Mouse (Mus musculus) intestine, embryonic 15.5 days (tissue): ENCODE measurements at regions not wholly inside any gene's neighbourhood (a gene's known extent, or its start where the extent isn't known, plus 50 kb on each side); places are given as distances from the start of the nearest gene placed in this dataset.

Source experiments
- ATAC-seq: fragments of 200-750 bp; cut with Nextera tagmentation; 2 replicates; pipeline ENCODE4 v1.8.0; 2017; ENCODE audit warnings: moderate TSS enrichment, moderate library complexity
- H3K27ac ChIP-seq: fragments of 300-500 bp; sonication (generic); 2 replicates; pipeline ENCODE4 v1.5.1; 2015; ENCODE audit warnings: mild to moderate bottlenecking, inconsistent platforms
- H3K27me3 ChIP-seq: fragments of 300-500 bp; sonication (generic); replicated peaks from 2 replicates; pipeline ENCODE4 v1.6.1; 2015; ENCODE audit warnings: inconsistent platforms
- H3K36me3 ChIP-seq: fragments of 300-500 bp; sonication (generic); 2 replicates; pipeline ENCODE4 v1.6.1; 2015; ENCODE audit warnings: inconsistent platforms
- H3K4me1 ChIP-seq: fragments of 300-500 bp; sonication (generic); replicated peaks from 2 replicates; pipeline ENCODE4 v1.6.1; 2015; ENCODE audit warnings: inconsistent platforms
- H3K4me2 ChIP-seq: fragments of 300-500 bp; sonication (generic); replicated peaks from 2 replicates; pipeline ENCODE4 v1.6.1; 2015; ENCODE audit warnings: mild to moderate bottlenecking, inconsistent platforms
- H3K4me3 ChIP-seq: fragments of 300-500 bp; sonication (generic); replicated peaks from 2 replicates; pipeline ENCODE4 v1.5.1; 2015; ENCODE audit warnings: inconsistent platforms
- H3K9ac ChIP-seq: fragments of 300-500 bp; sonication (generic); 2 replicates; pipeline ENCODE4 v1.6.1; 2015; ENCODE audit warnings: inconsistent platforms
- H3K9me3 ChIP-seq: fragments of 300-500 bp; sonication (generic); 2 replicates; pipeline ENCODE4 v1.6.1; 2016; ENCODE audit warnings: inconsistent platforms
- WGBS: fragments of 180-500 bp; shearing (Covaris S2); methylation state at CpG from one replicate; pipeline ENCODE4 v1.1.7; 2015; 5-methylcytosine and 5-hydroxymethylcytosine counted together

DNA sequence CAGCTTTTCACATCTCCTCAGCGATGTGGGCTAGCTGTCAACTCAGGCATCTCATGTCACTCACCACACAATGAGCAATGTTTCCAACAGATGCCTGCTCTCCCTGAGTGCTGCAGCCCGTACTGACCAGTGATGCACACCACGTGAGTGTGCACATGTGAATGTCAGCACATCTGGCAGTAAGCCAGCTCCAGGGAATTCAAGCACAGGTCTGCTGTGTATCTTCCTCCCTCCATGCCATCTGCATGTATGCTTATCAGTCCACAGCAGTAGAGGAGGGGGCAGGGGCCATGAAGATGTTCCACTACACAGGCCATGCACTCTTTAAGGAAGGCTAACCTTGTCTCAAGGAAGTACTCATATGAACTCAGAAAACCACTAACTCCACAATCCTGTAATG, 183.2 kb downstream of the Clic5 start:
- no peaks in the 10 kb centered on the region for H3K9me3 ChIP-seq
- H3K9ac ChIP-seq, result no peak overlapping the region
- H3K27me3 ChIP-seq, result no peaks in the 10 kb centered on the region
- 57% methylated on average over 3 of the region's 3 CpGs for WGBS
- ATAC-seq, result no peak
- H3K27ac ChIP-seq, result no peak overlapping the region
- H3K4me3 ChIP-seq, result no peak overlapping the region
- no peaks in the 10 kb centered on the region for H3K4me1 ChIP-seq
- H3K36me3 ChIP-seq, result no peaks in the 10 kb centered on the region
- H3K4me2 ChIP-seq, result no peak overlapping the region

DNA sequence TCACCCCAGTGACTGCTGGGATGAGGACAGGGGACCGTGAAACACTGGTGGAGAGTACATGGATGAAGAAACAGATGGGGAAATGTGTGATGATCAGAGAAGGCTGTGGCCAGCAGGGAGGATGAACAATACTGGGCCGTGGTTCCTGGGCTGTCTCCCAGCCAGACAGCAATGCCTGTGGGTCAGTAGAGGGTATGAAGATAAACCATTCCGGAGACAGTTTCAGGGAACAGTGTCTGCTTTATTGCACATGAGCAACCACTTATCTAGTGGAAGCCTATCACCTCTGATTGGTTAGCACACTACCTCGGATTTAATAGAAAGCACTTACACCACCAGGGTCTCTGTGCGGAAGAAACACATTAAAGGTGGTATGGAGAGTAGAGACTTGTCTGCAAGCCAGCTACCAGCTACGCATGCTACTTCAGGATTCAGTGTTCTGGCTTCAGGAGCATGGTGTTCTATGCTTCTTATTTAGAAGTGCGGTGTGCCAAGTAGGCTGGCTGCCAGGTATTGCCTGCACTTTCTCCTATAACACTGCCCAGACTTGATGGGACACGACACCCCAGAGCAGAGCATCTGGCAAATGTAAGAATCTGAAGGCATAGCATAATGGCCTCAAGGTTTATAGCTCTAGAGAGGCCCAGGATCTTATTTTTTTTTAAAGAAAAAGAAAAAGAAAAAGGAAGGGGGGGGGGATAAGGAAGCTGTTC, 185.5 kb downstream of the Clic5 start:
- H3K27me3 ChIP-seq, result no peaks in the 10 kb centered on the region
- no peak overlapping the region for H3K4me3 ChIP-seq
- 61% methylated on average over 8 of the region's 8 CpGs for WGBS
- no peak overlapping the region for H3K9ac ChIP-seq
- no peaks in the 10 kb centered on the region for H3K9me3 ChIP-seq
- H3K4me2 ChIP-seq, result no peak overlapping the region
- H3K27ac ChIP-seq, result no peak overlapping the region
- H3K36me3 ChIP-seq, result no peaks in the 10 kb centered on the region
- ATAC-seq, result no peak
- H3K4me1 ChIP-seq, result no peaks in the 10 kb centered on the region

DNA sequence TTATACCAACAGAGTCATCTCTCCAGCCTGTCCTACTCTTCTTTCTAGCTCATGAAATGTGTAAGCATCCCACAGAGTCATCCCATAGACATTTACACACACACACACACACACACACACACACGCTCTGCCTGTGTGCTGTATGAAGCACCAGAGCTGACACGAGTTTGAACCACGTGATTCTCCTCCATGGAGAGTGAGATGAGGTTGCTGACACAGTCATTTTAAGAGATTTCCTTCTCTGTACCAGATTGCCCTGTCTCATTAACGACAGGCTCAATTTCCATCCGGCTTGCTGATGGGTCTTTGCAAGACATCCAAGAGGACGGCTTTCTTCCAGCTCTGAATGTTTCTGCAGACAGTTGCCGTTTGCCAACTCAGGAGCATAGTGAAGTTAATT, 190.0 kb downstream of the Clic5 start:
- no peak overlapping the region for H3K4me3 ChIP-seq
- H3K27ac ChIP-seq, result no peak overlapping the region
- no peak overlapping the region for H3K9ac ChIP-seq
- no peaks in the 10 kb centered on the region for H3K27me3 ChIP-seq
- no peak overlapping the region for H3K4me2 ChIP-seq
- ATAC-seq, result no peak
- no peaks in the 10 kb centered on the region for H3K4me1 ChIP-seq
- H3K36me3 ChIP-seq, result no peaks in the 10 kb centered on the region
- H3K9me3 ChIP-seq, result no peaks in the 10 kb centered on the region
- WGBS, result 66% methylated on average over 7 of the region's 7 CpGs

DNA sequence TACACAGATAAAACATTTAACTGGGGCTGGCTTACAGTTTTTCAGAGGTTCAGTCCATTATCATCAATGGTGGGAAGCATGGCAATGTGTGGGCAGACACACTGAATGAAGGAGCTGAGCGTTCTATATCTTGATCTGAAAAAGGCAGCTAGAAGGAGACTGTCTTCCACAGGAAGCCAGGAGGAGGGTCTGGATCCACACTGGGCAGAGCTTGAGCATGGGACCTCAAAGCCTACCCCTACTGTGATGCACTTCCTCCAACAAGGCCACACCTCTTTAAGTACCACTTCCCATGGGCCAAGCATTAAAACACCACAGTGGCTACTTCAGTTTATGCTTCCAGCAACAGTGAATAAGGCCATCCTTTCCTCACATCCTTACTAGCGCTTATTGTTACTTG, 200.5 kb downstream of the Clic5 start:
- Histone ChIP-seq H3K27ac (no peak overlapping the region), H3K9me3 (no peaks in the 10 kb centered on the region), H3K4me1 (no peaks in the 10 kb centered on the region), H3K4me2 (no peak overlapping the region), H3K4me3 (no peak overlapping the region), H3K36me3 (no peaks in the 10 kb centered on the region), H3K27me3 (no peaks in the 10 kb centered on the region), H3K9ac (no peak overlapping the region)
- 97% methylated on average over 2 of the region's 2 CpGs for WGBS
- ATAC-seq, result no peak

DNA sequence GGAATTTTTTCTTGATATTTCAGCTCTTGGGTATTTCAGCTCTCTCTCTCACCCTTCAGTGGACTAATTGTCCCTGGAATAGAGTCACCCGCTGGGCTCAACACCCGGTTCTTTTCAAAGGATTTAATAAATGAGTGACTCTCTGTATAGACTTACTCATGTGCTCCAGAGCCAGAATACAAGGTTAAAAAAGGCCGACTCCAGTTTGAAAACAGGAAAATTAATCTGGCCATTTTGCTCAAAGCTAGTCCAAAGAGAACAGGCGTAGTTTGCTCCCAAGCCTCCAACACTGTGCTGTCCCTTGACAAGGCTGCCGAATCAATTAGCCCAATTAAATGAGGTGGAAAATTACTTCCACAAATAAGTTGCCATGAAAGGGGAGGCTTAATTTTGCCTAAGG, 209.4 kb downstream of the Clic5 start:
- H3K27me3 ChIP-seq, result no peaks in the 10 kb centered on the region
- no peak for ATAC-seq
- no peaks in the 10 kb centered on the region for H3K36me3 ChIP-seq
- no peaks in the 10 kb centered on the region for H3K9me3 ChIP-seq
- H3K4me3 ChIP-seq, result no peak overlapping the region
- H3K4me2 ChIP-seq, result no peak overlapping the region
- no peak overlapping the region for H3K9ac ChIP-seq
- H3K4me1 ChIP-seq, result no peaks in the 10 kb centered on the region
- WGBS, result 84% methylated on average over 5 of the region's 5 CpGs
- H3K27ac ChIP-seq, result no peak overlapping the region

DNA sequence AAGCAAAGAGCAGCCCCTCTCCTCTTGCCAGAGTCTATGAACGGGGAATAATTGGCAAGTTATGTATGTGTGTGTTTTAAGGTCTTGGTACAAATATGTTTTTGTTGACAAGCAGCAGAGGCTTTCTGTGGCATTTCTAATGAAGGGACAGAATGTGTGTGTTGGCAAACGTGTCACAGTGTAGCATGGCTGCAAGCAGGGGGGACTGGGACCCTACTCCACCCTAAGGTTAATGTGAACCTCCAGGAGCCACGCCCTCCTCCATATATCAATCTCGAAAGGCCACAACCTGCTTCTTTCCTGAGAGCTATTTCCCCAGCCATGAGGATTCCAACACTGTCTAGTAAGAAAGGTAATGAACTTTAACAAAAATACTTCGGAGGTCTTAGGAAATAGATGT, 209.8 kb downstream of the Clic5 start:
- H3K4me3 ChIP-seq, result no peak overlapping the region
- no peaks in the 10 kb centered on the region for H3K4me1 ChIP-seq
- no peaks in the 10 kb centered on the region for H3K27me3 ChIP-seq
- no peak overlapping the region for H3K4me2 ChIP-seq
- no peak overlapping the region for H3K9ac ChIP-seq
- no peaks in the 10 kb centered on the region for H3K9me3 ChIP-seq
- H3K27ac ChIP-seq, result no peak overlapping the region
- no peak for ATAC-seq
- no peaks in the 10 kb centered on the region for H3K36me3 ChIP-seq
- 68% methylated on average over 5 of the region's 5 CpGs for WGBS

DNA sequence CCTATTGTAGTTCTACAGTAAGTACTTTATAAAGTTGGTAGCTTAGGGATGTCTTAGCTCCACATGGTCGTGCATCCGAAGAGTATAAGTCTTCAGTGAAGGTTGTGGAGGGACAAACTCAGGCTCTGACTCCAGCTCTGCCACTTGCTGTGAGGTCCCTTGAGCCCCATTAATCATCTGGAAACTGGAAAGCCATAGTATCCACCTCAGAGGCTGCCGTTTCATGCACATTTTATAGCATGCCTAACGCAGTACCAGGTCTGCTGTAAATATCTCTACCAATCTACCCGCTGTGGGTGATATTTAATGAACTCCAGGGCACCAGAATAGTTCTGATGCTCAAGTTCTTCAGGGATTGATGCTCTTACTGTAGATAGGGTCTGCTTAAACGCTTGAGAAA, 216.5 kb downstream of the Clic5 start:
- Histone ChIP-seq H3K9me3 (no peaks in the 10 kb centered on the region), H3K9ac (no peak overlapping the region), H3K27me3 (no peaks in the 10 kb centered on the region), H3K4me3 (no peak overlapping the region), H3K4me1 (no peaks in the 10 kb centered on the region), H3K4me2 (no peak overlapping the region), H3K36me3 (no peaks in the 10 kb centered on the region), H3K27ac (no peak overlapping the region)
- no peak for ATAC-seq
- 77% methylated on average over 6 of the region's 6 CpGs for WGBS

DNA sequence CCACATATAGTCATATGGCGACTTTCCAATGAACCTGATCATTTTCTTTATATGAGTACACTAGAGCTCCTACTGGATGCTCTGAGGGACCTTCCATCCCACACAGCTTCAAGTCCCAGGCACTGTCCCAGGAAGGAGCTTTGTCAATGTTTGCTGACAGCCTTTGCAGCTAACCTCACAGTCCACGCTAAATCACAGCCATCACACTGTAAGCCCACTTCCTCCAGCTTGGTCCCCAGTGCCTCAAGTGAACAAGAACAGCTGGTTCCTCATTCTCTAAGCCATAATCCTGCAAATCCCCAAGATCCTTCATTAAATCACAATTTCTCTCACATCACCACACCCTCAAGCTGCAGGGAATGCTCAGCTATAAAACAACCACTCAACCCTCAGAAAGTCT, 222.6 kb downstream of the Clic5 start:
- 78% methylated on average over 2 of the region's 2 CpGs for WGBS
- no peak overlapping the region for H3K27ac ChIP-seq
- H3K36me3 ChIP-seq, result no peaks in the 10 kb centered on the region
- no peak for ATAC-seq
- H3K4me3 ChIP-seq, result no peak overlapping the region
- no peak overlapping the region for H3K4me2 ChIP-seq
- H3K27me3 ChIP-seq, result no peaks in the 10 kb centered on the region
- no peaks in the 10 kb centered on the region for H3K4me1 ChIP-seq
- H3K9me3 ChIP-seq, result 0 out of 2 replicates have a peak, but pooled peaks cover 2% of the 10 kb centered on the region
- H3K9ac ChIP-seq, result no peak overlapping the region

DNA sequence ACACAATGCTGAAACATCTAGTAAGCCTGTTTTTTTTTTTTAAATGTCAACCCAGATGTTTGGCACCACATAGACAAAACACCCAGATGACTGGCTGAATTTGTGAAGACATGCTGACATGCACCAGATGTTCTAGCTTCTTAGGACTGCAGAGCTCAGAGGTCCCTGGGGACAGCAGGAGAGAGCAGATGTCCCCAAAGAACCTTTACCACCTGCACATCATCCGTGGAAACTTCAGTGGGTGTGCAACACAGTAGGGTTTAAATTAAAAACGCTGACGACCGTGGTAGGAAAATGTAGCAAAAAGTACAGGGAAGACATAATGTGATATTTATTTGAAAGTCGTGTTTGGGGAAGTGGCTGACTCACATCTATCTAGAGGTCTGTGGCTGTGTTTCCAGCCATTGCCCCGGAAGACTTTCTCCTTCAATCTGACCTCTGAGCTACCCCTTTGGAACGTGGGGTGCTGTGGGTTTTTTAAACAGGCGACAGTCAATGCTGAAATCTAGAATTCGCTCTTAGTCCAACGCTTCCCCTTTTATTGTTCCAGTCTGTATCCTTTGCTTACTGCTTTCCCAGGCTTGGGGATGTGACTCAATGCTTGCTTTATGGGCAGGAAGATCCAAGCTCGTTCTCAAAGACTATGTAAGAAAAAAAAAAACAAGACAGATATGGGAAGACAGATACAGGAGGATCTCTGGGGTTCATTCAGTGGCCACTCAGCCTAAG, 230.5 kb downstream of the Clic5 start:
- no peak overlapping the region for H3K27ac ChIP-seq
- peaks cover 2% of the 10 kb centered on the region; the same call in 1 of the 2 replicates for H3K4me1 ChIP-seq
- 60% methylated on average over 11 of the region's 11 CpGs for whole genome bisulfite sequencing
- H3K4me2 ChIP-seq, result no peak overlapping the region
- no peak overlapping the region for H3K9ac ChIP-seq
- no peaks in the 10 kb centered on the region for H3K36me3 ChIP-seq
- H3K27me3 ChIP-seq, result no peaks in the 10 kb centered on the region
- no peak overlapping the region for H3K4me3 ChIP-seq
- ATAC-seq, result no peak
- 0 out of 2 replicates have a peak, but pooled peaks cover 5% of the 10 kb centered on the region for H3K9me3 ChIP-seq

DNA sequence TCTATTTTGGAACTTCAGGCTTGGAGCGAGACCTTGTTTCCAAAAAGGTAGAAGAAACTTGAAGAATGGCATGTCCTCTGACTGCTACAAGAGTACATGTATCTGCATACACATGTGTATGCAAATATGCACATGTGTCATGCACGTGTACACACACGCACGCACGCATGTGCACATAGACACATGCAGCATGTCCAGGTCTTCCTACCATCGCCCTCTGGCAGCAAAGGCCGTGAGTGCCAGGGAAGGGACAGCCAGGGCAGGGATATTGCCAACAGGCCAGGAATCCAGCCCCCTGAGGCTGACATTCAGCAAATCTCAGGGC, 231.0 kb downstream of the Clic5 start:
- no peaks in the 10 kb centered on the region for H3K27me3 ChIP-seq
- H3K9ac ChIP-seq, result no peak overlapping the region
- H3K27ac ChIP-seq, result no peak overlapping the region
- peaks cover 2% of the 10 kb centered on the region; the same call in 1 of the 2 replicates for H3K4me1 ChIP-seq
- WGBS, result 93% methylated on average over 7 of the region's 7 CpGs
- no peak overlapping the region for H3K4me2 ChIP-seq
- H3K9me3 ChIP-seq, result 0 out of 2 replicates have a peak, but pooled peaks cover 5% of the 10 kb centered on the region
- H3K4me3 ChIP-seq, result no peak overlapping the region
- no peaks in the 10 kb centered on the region for H3K36me3 ChIP-seq
- ATAC-seq, result no peak

DNA sequence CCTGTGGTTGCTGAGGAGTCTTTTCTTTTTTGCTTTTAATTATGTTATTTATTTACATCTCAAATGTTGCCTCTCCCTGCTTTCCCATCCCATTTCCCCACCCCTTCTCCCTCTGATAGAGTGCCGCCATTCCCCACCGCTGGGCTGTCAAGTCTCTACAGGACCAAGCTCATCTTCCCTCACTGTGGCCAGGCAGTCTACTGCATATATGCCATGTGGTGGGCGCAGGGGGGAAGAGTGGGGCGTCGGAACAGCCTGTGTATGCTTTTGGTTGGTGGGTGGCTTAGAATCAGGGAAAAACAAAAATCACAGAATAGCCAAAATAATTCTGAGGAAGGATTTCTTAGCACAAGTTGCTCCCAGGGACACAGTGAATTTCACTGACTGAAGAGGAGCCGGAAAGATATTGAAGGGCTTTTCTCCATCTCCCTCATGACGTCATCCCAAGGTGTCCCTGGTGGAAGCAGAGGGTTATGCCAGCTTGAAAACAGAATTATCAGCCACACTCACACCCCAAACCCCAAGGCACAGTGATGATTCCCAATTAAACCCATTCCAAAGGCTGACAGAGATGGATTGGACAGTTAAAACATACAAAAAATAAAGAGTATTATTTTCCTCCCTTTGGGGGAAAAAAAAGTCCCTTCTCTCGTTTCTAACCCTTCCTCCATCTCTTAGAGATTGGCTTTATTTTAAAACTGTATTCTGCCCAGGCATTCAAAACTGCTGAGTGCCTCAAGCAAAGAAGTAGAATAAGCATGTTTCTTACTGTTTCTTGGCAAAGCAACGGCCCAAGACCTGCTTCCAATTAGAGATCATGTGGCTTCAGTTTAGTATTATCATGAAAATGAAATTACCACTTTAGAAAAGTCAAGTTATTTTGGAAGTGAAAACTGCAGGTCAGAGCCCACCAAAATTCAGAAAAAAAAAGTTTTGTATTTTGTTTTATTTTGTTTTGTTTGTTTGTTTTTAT, 232.0 kb downstream of the Clic5 start:
- H3K4me2 ChIP-seq, result no peak overlapping the region
- no peaks in the 10 kb centered on the region for H3K27me3 ChIP-seq
- H3K9ac ChIP-seq, result no peak overlapping the region
- no peak overlapping the region for H3K27ac ChIP-seq
- ATAC-seq, result no peak
- WGBS, result 78% methylated on average over 9 of the region's 9 CpGs
- H3K9me3 ChIP-seq, result 0 out of 2 replicates have a peak, but pooled peaks cover 5% of the 10 kb centered on the region
- H3K36me3 ChIP-seq, result no peaks in the 10 kb centered on the region
- no peak overlapping the region for H3K4me3 ChIP-seq
- peaks cover 2% of the 10 kb centered on the region; the same call in 1 of the 2 replicates for H3K4me1 ChIP-seq

DNA sequence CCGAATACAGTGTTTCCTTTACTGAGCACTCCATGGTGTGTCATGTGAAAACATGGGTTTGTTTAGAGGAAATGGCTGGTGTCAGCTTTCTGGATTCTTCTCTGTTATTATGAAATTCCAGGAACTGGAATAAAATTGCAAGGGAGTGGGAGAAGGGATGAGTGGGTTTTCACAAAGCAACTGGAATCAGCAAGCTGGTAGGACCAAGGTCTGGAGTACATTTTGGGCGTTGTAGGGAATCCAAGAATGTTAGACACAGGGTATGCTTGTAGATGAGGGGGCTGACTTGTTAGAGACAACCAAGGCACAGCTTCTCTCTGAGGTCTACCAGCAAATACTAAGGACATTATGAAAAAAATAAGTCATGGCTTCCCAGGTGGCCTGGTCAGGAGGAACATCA, 233.8 kb downstream of the Clic5 start:
- no peak overlapping the region for H3K9ac ChIP-seq
- no peaks in the 10 kb centered on the region for H3K36me3 ChIP-seq
- H3K27me3 ChIP-seq, result no peaks in the 10 kb centered on the region
- peaks cover 4% of the 10 kb centered on the region; the same call in 1 of the 2 replicates for H3K4me1 ChIP-seq
- H3K4me3 ChIP-seq, result no peak overlapping the region
- H3K4me2 ChIP-seq, result no peak overlapping the region
- WGBS, result 73% methylated on average over 2 of the region's 2 CpGs
- ATAC-seq, result no peak
- no peak overlapping the region for H3K27ac ChIP-seq
- H3K9me3 ChIP-seq, result no peaks in the 10 kb centered on the region
